Comparison of ENCODE assay signal across 8 mouse cellular contexts in the genomic region with DNA sequence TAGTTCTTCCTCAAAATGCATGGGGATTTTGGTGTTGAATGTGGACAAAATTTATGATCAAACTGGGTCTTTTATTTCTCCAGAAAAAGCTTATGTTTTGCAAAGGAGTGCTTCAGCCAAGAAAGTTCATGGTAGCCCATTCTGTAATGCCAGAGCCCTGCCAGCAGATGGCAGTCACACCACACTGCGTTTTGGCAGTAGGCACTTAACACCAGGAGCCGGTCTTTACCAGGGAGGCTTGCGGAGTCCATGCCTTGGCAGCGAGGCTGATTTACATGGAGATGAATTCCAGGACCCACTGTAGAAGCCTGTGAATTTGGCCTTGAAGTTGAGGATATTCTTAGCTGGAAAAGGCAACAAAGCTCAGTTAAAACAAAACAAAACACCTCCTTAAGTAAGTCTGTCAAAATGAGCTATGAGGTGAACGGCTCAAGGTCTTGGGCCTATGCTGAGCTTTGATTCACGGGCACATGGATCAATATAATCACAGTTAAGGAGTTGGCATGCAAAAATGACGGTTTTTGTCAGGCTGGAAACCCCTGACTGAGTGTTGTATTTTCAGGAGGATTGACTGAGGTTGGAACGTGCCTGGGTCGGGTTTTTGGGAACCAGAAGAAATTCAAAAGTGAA.
DNase-seq lines count a peak whose midpoint lies in the region; ATAC-seq lines count a peak whose summit lies in the region.

No protein-coding gene starts in this region.

- no peak for ATAC-seq in CD4-positive, CD25-positive, alpha-beta regulatory T cell, adult 4 months

- DNase-seq in CD4-positive, CD25-positive, alpha-beta regulatory T cell, adult 2 months (ENCODE audit: low read depth, low spot score) = peak; percentile 34
- peak; percentile 41 for DNase-seq in cerebellum, adult 9-10 months
- DNase-seq in frontal cortex, adult 2 months (ENCODE audit: extremely low spot score in 1 of 2, low spot score in 1 of 2) = peak; percentile 11 to 76
- DNase-seq in induced T-regulatory cell, adult 2 months (ENCODE audit: low read depth) = peak; percentile 38
- peak; percentile 16 for DNase-seq in left cerebral cortex, adult 11 months (ENCODE audit: low spot score)
- DNase-seq in mesoderm, embryonic 11.5 days (ENCODE audit: low read depth, low spot score) = peak; percentile 82
- peak; percentile 69 for DNase-seq in right cerebral cortex, postnatal 4 days

Comparison
In these comparisons a context has a peak if more than half of its experiments do, and no peak if none do; other contexts are left out.
1. DNase-seq: peak in every context shown above with its lines; median percentile 82 in mesoderm, embryonic 11.5 days; 69 in right cerebral cortex, postnatal 4 days; 44 in frontal cortex, adult 2 months; 41 in cerebellum, adult 9-10 months; 38 in induced T-regulatory cell, adult 2 months; 34 in CD4-positive, CD25-positive, alpha-beta regulatory T cell, adult 2 months; 16 in left cerebral cortex, adult 11 months.